Mouse (Mus musculus) ES-Bruce4 (cell line): ENCODE results near the gene Uts2.

Source experiments
- CTCF ChIP-seq: IDR thresholded peaks from one replicate; pipeline ENCODE4 v1.8.1; 2011; ENCODE audit warnings: low read depth, low read length
- EP300 ChIP-seq: IDR thresholded peaks from 2 replicates; pipeline ENCODE4 v1.6.1; 2011; ENCODE audit warnings: low read depth, low read length; ENCODE audit not compliant: insufficient read depth
- POLR2A ChIP-seq: IDR thresholded peaks from one replicate; pipeline ENCODE4 v1.8.1; 2011; ENCODE audit warnings: low read length; ENCODE audit not compliant: insufficient read depth

GRCm38 (mm10) chr4:150975145-150975544 lies 21.8 kb upstream of the Uts2 start:
- TF ChIP-seq CTCF: no peak
- no peak for TF ChIP-seq EP300
- TF ChIP-seq POLR2A: no peak
